Mouse (Mus musculus): ENCODE measurements around the gene Col16a1.

DNA sequence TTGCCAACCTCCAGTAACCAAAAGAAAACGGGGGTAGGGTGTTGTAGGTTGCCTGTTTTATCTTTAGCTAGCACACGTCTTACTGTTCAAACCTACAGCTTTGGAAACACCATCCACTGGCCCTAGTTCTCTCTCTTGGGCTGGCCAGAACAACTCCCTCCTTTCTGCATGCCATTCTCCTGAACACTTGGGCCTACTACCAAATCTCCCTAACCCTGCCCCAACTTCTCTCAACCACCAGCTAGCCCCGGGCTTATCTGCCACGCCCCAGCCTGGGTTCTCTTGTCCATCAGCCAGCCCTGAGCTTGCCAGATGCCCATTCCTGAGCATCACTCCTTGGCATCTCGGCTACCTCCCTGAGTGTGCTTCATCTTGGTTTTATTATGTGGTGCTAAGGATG is 81.3 kb downstream of the Col16a1 start:
- TF ChIP-seq CTCF (IDR thresholded peaks at IDR 0.05; ENCODE audit: borderline replicate concordance, extremely low read depth, insufficient read depth, insufficient read length), result no peak
- no peak for TF ChIP-seq POLR2A (IDR thresholded peaks at IDR 0.05; ENCODE audit: borderline replicate concordance, extremely low read depth, insufficient read depth, insufficient read length, poor library complexity, severe bottlenecking)
